ENCODE assay signal across 24 mouse cellular contexts in the genomic region with DNA sequence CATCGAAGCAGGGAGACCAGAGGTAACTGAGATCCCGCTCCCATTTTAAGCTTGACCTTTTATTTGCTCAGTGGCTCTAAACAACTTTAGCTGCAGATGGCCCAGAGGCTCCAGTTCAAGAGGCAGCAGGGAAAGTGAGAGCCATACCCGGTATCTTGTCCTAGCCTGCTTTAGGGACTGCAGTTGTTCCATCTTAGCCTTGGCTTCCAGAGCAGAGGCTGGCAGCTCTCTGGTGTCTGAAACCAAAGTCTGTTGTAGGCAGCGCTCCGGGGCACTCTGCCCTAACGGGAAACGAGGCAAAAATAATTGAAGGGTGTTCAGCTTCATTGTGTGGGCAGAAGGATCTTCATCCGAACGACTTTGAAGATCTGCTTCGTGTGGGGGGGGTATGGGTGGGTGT. TPM values are rescaled to one million over a fixed set of nuclear protein-coding genes. Genes with fewer than 3 reads are reported as not detected.
DNase-seq lines count a peak whose midpoint lies in the region; ATAC-seq and TF ChIP-seq lines count a peak whose summit lies in the region.
"Had no signal": no experiment of that assay in that cellular context is flagged by ENCODE, and none has a peak within 500 bp of the region (broad histone marks: within the 10 kb centered on the region; RNA-seq: fewer than 3 reads in every experiment).

No protein-coding gene starts in this region.

- WGBS in liver, embryonic 11.5 days = 86% methylated on average over 10 of the region's 10 CpGs
- WGBS in hindbrain, postnatal 0 days = 69% methylated on average over 10 of the region's 10 CpGs

- H3K36me3 ChIP-seq in liver, embryonic 11.5 days (ENCODE audit: control insufficient read depth, insufficient read depth, low read length) = no peaks in the 10 kb centered on the region
- no peaks in the 10 kb centered on the region for H3K36me3 ChIP-seq in hindbrain, postnatal 0 days (ENCODE audit: insufficient read depth, low read length)
- H3K36me3 ChIP-seq: embryonic facial prominence, embryonic 12.5 days; embryonic facial prominence, embryonic 15.5 days; forebrain, embryonic 12.5 days; forebrain, embryonic 15.5 days; hindbrain, embryonic 12.5 days; hindbrain, embryonic 15.5 days; intestine, embryonic 15.5 days had no signal

- H3K27ac ChIP-seq in gastrocnemius, adult 2 months = peak overlapping the region; percentile 90
- no peak overlapping the region for H3K27ac ChIP-seq in liver, embryonic 11.5 days (ENCODE audit: low read depth, low read length)
- H3K27ac ChIP-seq in hindbrain, postnatal 0 days = no peak overlapping the region
- H3K27ac ChIP-seq: embryonic facial prominence, embryonic 12.5 days; embryonic facial prominence, embryonic 15.5 days; forebrain, embryonic 12.5 days; forebrain, embryonic 15.5 days; hindbrain, embryonic 12.5 days; hindbrain, embryonic 15.5 days; intestine, embryonic 15.5 days had no signal

- H3K4me3 ChIP-seq in gastrocnemius, adult 2 months = peak overlapping the region; percentile 76
- H3K4me3 ChIP-seq in liver, embryonic 11.5 days (ENCODE audit: low read depth, low read length) = no peak overlapping the region
- no peak overlapping the region for H3K4me3 ChIP-seq in hindbrain, postnatal 0 days (ENCODE audit: low read length)
- H3K4me3 ChIP-seq: embryonic facial prominence, embryonic 12.5 days; embryonic facial prominence, embryonic 15.5 days; forebrain, embryonic 12.5 days; forebrain, embryonic 15.5 days; hindbrain, embryonic 12.5 days; hindbrain, embryonic 15.5 days; intestine, embryonic 15.5 days had no signal

- no peak for ATAC-seq in liver, embryonic 11.5 days (replicated peaks; ENCODE audit: low FRiP score)
- no peak for ATAC-seq in hindbrain, postnatal 0 days
- ATAC-seq: CD4-positive, CD25-positive, alpha-beta regulatory T cell, adult 4 months; forebrain, embryonic 15.5 days; intestine, embryonic 15.5 days had no signal

- intact Hi-C loops in gastrocnemius, adult 2 months (cut with DNase I) = loop anchor here (2.0 kb wide), 1 partner anchor 25 kb away; no protein-coding TSS in a partner anchor
- intact Hi-C loops in gastrocnemius, postnatal 36 days (cut with DNase I) = no loop called here

- H3K4me2 ChIP-seq in liver, embryonic 11.5 days = no peak overlapping the region
- H3K4me2 ChIP-seq in hindbrain, postnatal 0 days (ENCODE audit: low read depth, low read length) = no peak overlapping the region
- H3K4me2 ChIP-seq: embryonic facial prominence, embryonic 12.5 days; embryonic facial prominence, embryonic 15.5 days; forebrain, embryonic 12.5 days; forebrain, embryonic 15.5 days; heart, embryonic 11.5 days; hindbrain, embryonic 12.5 days; hindbrain, embryonic 15.5 days; intestine, embryonic 15.5 days had no signal

- no peaks in the 10 kb centered on the region for H3K27me3 ChIP-seq in liver, embryonic 11.5 days (replicated peaks; ENCODE audit: control insufficient read depth, insufficient read depth, low read length)
- H3K27me3 ChIP-seq in hindbrain, postnatal 0 days (ENCODE audit: insufficient read depth, low read length) = no peaks in the 10 kb centered on the region
- H3K27me3 ChIP-seq: embryonic facial prominence, embryonic 12.5 days; embryonic facial prominence, embryonic 15.5 days; forebrain, embryonic 12.5 days; forebrain, embryonic 15.5 days; hindbrain, embryonic 12.5 days; hindbrain, embryonic 15.5 days; intestine, embryonic 15.5 days had no signal

- peak; percentile 21 to 31 for DNase-seq in cerebellum, postnatal 14 days
- no peak for DNase-seq in cerebellum, adult 9-10 months
- DNase-seq in gastrocnemius, adult 2 months = peak; percentile 87
- peak; percentile 60 for DNase-seq in gastrocnemius, postnatal 10 days
- DNase-seq in gastrocnemius, postnatal 36 days = peak; percentile 54 to 57
- DNase-seq in B cell, adult 2 months = no peak
- no peak for DNase-seq in liver, embryonic 11.5 days (ENCODE audit: low spot score)
- no peak for DNase-seq in hindbrain, postnatal 0 days (ENCODE audit: low spot score)
- DNase-seq: adrenal gland, adult 2 months; adrenal gland, postnatal 25 days; cerebellum, adult 18-20 months; cerebellum, adult 9-11 months; heart, adult 11 months; kidney, adult 11 months; kidney, adult 8-10 months had no signal

- H3K9me3 ChIP-seq in liver, embryonic 11.5 days (ENCODE audit: control insufficient read depth, low read length) = no peaks in the 10 kb centered on the region
- no peaks in the 10 kb centered on the region for H3K9me3 ChIP-seq in hindbrain, postnatal 0 days (ENCODE audit: low read length)
- H3K9me3 ChIP-seq: embryonic facial prominence, embryonic 12.5 days; embryonic facial prominence, embryonic 15.5 days; forebrain, embryonic 12.5 days; forebrain, embryonic 15.5 days; hindbrain, embryonic 12.5 days; hindbrain, embryonic 15.5 days; intestine, embryonic 15.5 days had no signal

- 0 out of 2 replicates have a peak, but pooled peaks cover 3% of the 10 kb centered on the region for H3K4me1 ChIP-seq in liver, embryonic 11.5 days (replicated peaks; ENCODE audit: control insufficient read depth, insufficient read depth, low read length)
- H3K4me1 ChIP-seq in hindbrain, postnatal 0 days (ENCODE audit: insufficient read depth, low read length) = 0 out of 2 replicates have a peak, but pooled peaks cover 3% of the 10 kb centered on the region
- H3K4me1 ChIP-seq: embryonic facial prominence, embryonic 15.5 days; forebrain, embryonic 12.5 days; forebrain, embryonic 15.5 days; hindbrain, embryonic 12.5 days; hindbrain, embryonic 15.5 days; intestine, embryonic 15.5 days had no signal

- no peak overlapping the region for H3K9ac ChIP-seq in liver, embryonic 11.5 days (ENCODE audit: low read depth, low read length)
- H3K9ac ChIP-seq in hindbrain, postnatal 0 days (replicated peaks; ENCODE audit: low read length) = no peak overlapping the region
- H3K9ac ChIP-seq: embryonic facial prominence, embryonic 12.5 days; embryonic facial prominence, embryonic 15.5 days; forebrain, embryonic 12.5 days; forebrain, embryonic 15.5 days; hindbrain, embryonic 12.5 days; hindbrain, embryonic 15.5 days; intestine, embryonic 15.5 days had no signal

- TF ChIP-seq CTCF in gastrocnemius, adult 2 months (IDR thresholded peaks at IDR 0.05) = no peak
- no peak for TF ChIP-seq CTCF in hindbrain, postnatal 0 days (IDR thresholded peaks at IDR 0.05; ENCODE audit: low read depth)

RNA-seq across cellular contexts. Expression of gene Itgb3bp, which starts 25.8 kb away (rescaled TPM):
- 1 to 10 TPM; 3.7 to 5.1 TPM for total RNA-seq in gastrocnemius, adult 2 months (2021)
- total RNA-seq in gastrocnemius, postnatal 10 days (2021) = 1 to 10 TPM; 5.2 to 5.8 TPM
- 1 to 10 TPM; 4.7 to 5.6 TPM for total RNA-seq in gastrocnemius, postnatal 36 days (2021)
- polyA plus RNA-seq in liver, embryonic 11.5 days (2014; fragmentation: Nextera tagmentation; extraction: Ambion mirVana) = 35.7 and 39.0 TPM in 2 replicates
- total RNA-seq in hindbrain, postnatal 0 days (2014; rRNA removed) = 1.8 and 2.8 TPM in 2 replicates
- polyA plus RNA-seq in hindbrain, postnatal 0 days (2015; fragmentation: Nextera tagmentation; extraction: Ambion mirVana) = 12.7 and 13.9 TPM in 2 replicates

RNA-seq across cellular contexts. Expression of gene Pgm1, which starts 26.2 kb away (rescaled TPM):
- 1,000 to 10,000 TPM; 1,079 to 1,367 TPM for total RNA-seq in gastrocnemius, adult 2 months (2021)
- total RNA-seq in gastrocnemius, postnatal 10 days (2021) = 100 to 1,000 TPM; 757 to 836 TPM
- 1,000 to 10,000 TPM; 1,192 to 1,262 TPM for total RNA-seq in gastrocnemius, postnatal 36 days (2021)
- polyA plus RNA-seq in liver, embryonic 11.5 days (2014; fragmentation: Nextera tagmentation; extraction: Ambion mirVana) = 105 and 117 TPM in 2 replicates
- total RNA-seq in hindbrain, postnatal 0 days (2014; rRNA removed) = 124 and 125 TPM in 2 replicates
- 125 and 128 TPM in 2 replicates for polyA plus RNA-seq in hindbrain, postnatal 0 days (2015; fragmentation: Nextera tagmentation; extraction: Ambion mirVana)

Comparison
In these comparisons a context has a peak if more than half of its experiments do, and no peak if none do; other contexts are left out.
1. DNase-seq: peak in cerebellum, postnatal 14 days (2 of 2), gastrocnemius, adult 2 months (single experiment), gastrocnemius, postnatal 10 days (single experiment) and gastrocnemius, postnatal 36 days (2 of 2); none in cerebellum, adult 9-10 months (single experiment), B cell, adult 2 months (0 of 2), liver, embryonic 11.5 days (single experiment) and hindbrain, postnatal 0 days (single experiment).